Mouse (Mus musculus) cerebellum, postnatal 4 days (tissue): Measurements from ENCODE around the gene Stk38.
"Not testable (repeated sequence)": the region's sequence is repeated elsewhere in the genome, so short reads cannot be mapped to it uniquely, and the experiment has no call there.

Source experiments
- DNase-seq, 2 experiments: peaks; one replicate each; pipeline ENCODE4 v3.0.0; 2022; ENCODE audit warnings: low spot score in 2 of 2, mixed read lengths in 1 of 2

Gene Stk38

DNA sequence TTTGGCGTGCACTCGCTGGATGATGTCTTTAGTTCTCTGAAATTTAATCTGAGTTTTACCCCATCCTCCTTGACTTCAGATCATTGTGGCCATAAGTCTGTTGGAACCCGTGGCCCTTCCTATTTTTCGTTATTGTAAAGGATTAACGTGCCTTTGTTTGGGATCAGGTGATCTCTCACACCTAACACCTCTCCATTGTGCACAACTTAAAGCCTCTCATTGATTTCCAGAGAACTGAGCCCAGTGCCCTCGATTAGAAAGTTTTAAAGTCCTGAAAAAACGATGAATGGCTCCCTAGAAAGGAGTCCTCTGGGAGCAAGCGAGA, 493 bp upstream of the Stk38 start:
- DNase-seq = no peak

- DNase-seq = no peak
These were observed 553 bp downstream of the Stk38 start for GRCm38 (mm10) chr17:29007243-29007640.

- DNase-seq = no peak
These were observed 983 bp downstream of the Stk38 start for GRCm38 (mm10) chr17:29006812-29007211.

DNA sequence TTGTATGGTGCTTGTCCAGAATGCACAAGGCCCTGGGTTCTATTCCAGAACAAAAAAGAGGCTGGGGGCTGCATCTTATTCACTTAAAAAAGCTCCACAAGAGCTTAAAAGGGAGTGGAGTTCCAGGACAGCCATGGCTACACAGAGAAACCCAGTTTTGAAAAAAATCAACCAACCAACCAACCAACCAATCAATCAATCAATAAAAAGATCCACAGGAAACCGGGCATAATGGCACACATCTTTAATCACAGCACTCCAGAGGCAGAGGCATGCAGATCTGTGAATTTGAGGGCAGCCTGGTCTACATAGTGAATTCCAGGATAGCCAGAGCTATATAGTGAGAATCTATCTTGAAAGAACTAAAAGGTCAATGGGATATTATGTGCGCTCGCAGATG, 2.8 kb downstream of the Stk38 start:
- DNase-seq = no peak

- DNase-seq = no peak
These were observed 4.1 kb downstream of the Stk38 start for GRCm38 (mm10) chr17:29003740-29004139.

DNA sequence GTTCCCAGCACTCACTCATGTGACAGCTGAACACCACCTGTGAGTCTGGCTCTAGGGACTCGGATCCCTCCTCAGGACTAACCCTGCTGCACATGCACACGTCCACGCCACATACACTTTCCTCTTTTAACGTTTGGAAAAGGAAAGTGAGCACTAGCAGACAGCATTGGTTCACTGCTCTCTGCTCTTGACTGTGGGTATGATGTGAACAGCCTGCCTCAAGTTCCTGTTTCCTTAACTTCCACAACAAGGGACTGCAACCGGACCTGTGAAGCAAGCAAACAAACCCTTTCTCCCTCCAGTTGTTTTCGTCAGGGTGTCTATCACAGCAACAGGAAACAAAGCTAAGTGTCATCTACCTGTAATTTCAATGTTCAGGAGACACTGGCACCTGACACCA, 7.3 kb downstream of the Stk38 start:
- DNase-seq = no peak

DNA sequence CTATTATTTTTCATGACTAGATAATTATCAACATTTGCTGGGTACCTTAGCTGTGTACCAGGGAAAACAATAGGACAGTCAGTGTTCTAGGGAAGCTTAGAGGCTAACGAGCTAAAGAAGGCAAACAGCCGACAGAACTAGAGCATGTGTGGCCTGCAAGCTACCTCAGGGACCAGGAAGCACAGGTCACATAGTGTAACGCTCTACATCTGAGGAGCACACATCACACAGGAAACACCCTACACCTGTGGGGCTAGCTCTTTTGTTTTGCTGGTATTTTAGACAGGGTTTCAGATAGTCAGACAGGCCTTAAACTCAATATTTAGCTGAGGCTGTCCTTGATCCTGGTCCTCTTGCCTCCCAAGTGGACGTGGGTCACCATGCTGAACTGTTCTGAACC, 13.2 kb downstream of the Stk38 start:
- no peak for DNase-seq

GRCm38 (mm10) chr17:28993004-28993403, 14.8 kb downstream of the Stk38 start:
- DNase-seq = not testable (repeated sequence)

GRCm38 (mm10) chr17:28992105-28992504, 15.7 kb downstream of the Stk38 start:
- DNase-seq = no peak

- DNase-seq = no peak
These were observed 16.5 kb downstream of the Stk38 start for GRCm38 (mm10) chr17:28991286-28991685.

- no peak for DNase-seq
These were observed 17.7 kb downstream of the Stk38 start for GRCm38 (mm10) chr17:28990060-28990459.

DNA sequence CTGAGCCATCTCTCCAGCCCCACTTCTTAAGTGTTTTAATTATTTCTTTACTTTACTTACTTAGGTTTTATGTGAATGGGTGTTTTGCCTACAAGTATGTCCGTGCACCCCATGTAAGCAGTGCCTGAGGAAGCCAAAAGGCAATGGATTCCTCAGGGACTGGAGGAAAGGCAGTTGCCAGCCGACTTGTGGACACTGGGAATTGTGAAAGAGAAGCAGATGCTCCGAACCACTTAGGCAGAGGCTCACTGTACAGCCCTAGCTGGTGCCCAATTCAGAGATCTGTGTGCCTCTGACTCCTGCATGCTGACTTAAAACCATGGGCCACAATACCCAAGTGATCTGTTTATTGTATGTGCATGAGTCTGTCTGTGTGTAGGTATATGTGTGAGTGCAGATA, 18.8 kb downstream of the Stk38 start:
- no peak for DNase-seq

DNA sequence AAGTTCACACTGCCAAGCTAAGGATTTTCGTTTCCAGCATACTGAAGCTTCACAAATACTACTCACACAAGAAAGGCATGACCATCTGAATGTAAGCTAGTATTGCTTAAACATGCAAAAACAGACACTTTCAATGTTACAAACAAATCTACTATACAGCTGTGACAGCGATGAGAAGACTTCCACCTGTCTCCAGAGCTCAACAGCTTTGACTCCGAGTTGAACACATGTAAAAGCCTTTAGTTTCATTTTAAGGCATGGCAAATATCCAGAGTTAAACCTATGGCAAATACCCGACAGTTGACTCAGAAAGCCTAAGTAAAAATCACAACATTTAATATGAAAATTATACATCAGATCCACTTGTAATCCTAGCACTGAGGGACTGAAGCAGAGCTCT, 19.5 kb downstream of the Stk38 start:
- DNase-seq = no peak

- DNase-seq = peak in 1 of 2 experiments; percentile 21
These were observed 20.1 kb downstream of the Stk38 start for GRCm38 (mm10) chr17:28987713-28988112.

DNA sequence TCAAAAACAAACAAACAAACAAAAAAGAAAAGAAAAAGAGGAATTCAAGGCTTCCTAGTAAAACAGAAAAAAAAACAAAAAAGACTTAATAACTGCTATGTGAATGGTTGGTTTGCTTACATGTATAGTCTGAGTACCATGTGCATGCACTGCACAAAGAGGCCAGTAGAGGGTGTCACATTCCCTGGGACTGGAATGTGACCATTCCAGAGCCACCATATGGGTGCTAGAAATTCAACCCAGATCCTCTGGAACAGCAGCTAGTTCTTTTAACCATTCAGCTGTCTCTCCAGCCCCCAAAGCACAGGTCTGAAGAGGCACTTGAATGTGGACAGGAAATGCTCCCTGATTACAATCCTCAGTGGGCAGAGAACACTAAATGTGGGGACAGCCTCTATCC, 21.0 kb downstream of the Stk38 start:
- DNase-seq = peak in 1 of 2 experiments; percentile 28

DNA sequence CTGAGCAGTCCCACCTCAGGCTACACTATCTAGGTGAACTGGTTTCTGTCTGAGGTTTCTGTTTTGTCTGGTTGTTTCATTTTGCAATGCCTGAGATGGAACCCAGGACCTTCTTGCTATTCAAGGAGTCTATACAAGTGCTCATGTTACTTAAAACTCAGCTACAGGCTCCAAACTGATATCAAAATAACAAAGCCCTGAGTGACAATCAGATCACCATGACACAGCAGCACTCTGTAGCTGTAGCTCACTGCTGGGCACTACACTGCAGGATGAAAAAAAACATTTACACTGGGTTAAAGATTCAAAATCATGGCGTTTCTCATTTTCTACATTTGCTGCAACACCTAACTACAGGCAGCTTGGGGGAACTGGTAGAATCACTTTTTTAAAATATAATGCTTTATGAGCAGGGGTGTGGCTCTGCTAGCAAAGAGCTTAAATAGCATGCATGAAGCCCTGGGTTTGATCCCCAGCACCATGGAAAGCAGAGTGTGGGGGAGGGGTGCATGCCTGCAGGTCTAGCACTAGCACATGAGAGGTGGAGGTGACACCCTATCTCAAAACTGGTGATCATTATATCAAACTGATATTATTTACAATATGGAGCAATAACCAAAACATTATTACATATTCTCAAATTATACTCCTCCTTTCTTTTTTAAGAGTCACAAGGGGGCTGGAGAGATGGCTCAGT, 22.9 kb downstream of the Stk38 start:
- DNase-seq = no peak

DNA sequence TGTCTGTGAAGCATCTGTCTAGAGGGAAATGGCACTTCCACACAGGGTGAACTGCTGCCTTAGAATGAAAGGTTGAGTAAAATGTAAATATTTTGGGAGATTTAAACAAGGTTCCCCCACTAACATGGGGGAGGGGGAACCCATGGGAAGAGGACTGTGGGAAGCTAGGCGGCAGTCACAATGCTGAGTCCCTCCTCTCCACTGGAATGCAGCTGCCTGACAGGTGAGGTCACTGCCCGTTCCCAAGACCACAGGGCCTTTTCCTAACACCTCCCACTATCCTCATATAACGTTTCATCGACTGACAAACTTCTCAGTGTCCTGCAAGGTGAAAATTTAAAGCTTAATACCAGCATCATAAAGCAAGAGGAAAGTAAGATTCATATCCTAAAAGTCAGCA, 25.2 kb downstream of the Stk38 start:
- DNase-seq = no peak

GRCm38 (mm10) chr17:28981081-28981480, 26.7 kb downstream of the Stk38 start:
- DNase-seq = no peak

GRCm38 (mm10) chr17:28979091-28979490, 28.7 kb downstream of the Stk38 start:
- DNase-seq = no peak

- DNase-seq = no peak
These were observed 37.7 kb downstream of the Stk38 start for GRCm38 (mm10) chr17:28970122-28970521.

DNA sequence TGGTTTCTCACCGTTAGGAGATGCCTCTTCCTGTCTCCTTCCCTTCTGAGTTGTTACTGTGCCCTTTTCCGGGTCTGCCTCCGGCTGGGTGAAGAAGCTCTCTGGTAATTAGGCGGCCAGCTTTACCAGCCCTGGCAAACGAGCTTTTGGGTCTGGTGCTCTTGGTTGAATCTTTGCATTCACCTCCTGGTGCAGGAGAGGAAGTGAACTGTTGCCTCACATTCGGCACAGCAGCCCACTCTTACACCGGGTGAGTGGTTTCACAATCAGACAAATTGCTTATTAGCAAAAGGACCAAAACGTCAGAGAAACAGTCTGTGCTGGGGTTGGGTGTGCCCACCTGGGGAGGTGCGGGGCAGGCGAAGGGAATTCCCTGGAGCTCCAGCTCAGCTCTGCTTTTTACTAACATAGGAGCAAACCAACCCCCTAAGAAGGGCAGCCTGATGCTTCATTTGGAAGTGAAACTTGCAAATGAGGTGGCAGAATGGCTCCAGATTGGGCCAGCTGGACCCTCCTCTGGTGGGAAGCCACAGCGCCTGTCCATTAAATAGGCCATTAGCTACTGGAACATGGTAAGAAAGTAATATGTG, 40.7 kb downstream of the Stk38 start:
- DNase-seq = no peak

GRCm38 (mm10) chr17:28961596-28961995, 46.2 kb downstream of the Stk38 start:
- DNase-seq = no peak

DNA sequence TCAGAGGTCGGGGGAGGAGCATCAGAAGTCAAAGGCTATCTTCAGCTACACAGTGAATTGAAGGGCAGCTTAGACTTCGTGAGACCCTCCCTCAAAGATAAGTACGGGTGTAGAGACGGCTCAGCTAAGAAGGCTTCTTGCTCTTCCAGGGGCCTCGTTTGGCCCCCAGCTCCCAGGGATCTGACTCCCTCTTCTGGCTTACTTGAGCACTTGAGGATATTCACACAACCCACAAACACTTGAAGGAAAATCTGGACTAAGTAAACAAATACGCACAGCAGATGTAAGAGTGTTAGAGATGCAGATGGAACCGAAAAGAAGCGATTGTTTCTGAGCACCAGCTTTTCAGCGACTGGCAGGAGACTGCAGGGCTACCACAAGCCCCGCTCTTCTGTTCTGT, 47.2 kb downstream of the Stk38 start:
- no peak for DNase-seq

DNA sequence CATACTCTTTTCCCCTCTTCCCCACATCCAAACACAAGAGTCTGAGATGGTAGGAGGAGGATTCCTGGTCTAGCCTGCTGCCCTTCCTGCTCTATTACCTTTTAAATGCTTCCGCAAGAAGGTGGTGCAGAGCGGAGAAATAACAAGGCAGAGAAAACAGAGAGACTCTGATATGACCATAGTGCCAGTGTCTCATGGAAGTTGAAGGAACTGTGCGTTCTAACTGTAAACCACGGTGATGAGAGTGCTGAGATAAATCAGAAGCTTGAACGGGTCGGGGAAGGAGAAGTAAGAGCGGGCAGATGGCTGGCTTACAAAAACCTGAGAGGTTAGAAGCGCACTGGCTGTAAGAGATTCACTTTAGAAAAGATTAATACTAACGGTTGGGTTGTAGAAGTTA, 53.4 kb downstream of the Stk38 start:
- no peak for DNase-seq
